Mouse (Mus musculus): ENCODE results near the gene Atp6v0a4. TPM values are rescaled to one million over a fixed set of nuclear protein-coding genes. Genes with fewer than 3 reads are reported as not detected.

The Atp6v0a4 gene
- polyA plus RNA-seq, 1 experiment: 12.1 TPM

DNA sequence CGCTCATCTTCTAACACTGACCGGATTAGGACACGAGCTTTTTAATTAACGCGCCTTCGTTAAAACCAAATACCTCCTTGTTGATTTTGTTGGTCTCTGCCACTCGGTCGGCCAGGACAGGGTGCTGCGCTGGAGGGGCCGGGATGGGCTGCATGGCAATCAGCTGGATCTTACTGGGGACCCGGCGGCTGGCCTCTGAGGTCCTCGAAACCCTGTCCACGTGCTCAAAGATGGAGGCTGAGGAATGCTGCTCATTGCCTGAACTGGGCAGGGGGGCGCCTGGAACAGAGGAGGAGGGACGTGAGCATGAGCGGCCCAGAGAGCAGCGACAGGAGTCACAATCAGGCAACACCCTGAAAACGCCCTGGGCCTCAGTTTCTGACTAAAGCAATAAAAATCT lies 25.1 kb upstream of the Atp6v0a4 start:
- H3K4me3 ChIP-seq (replicated peaks; ENCODE audit: extremely low read depth, low read depth, low read length): no peak overlapping the region
- H3K4me1 ChIP-seq (ENCODE audit: control insufficient read depth, insufficient read depth, low read length): peaks cover 3% of the 10 kb centered on the region; the same call in 1 of the 2 replicates
- DNase-seq: no peak
- TF ChIP-seq POLR2A (IDR thresholded peaks at IDR 0.05; ENCODE audit: borderline replicate concordance, extremely low read depth, low read depth, low read length) (no peak), CTCF (IDR thresholded peaks at IDR 0.05; ENCODE audit: insufficient read depth, low read length) (no peak)
- WGBS: 94% methylated on average over 19 of the region's 19 CpGs

DNA sequence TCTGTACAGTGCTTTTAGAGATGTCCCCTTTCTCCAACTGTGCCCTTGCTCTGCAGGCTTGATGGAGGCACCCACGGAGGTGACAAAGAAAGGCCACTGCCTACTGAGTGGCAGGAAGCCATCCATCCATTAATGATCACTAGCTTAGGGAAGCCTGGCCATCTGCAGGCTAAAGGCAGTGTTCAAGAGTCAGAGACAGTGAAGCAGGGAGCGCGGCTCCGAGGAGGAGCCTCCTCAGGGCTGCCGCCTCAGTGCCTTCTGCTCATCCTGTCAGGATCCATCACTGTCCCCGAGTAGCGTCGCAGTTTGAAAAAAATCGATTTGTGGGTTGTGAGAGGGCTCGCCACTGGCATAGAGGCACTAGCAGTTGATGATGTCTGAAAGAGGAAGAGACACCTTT lies 24.2 kb upstream of the Atp6v0a4 start:
- WGBS: 90% methylated on average over 10 of the region's 10 CpGs
- H3K4me3 ChIP-seq (replicated peaks; ENCODE audit: extremely low read depth, low read depth, low read length): no peak overlapping the region
- H3K4me1 ChIP-seq (ENCODE audit: control insufficient read depth, insufficient read depth, low read length): peaks cover 7% of the 10 kb centered on the region; the same call in 1 of the 2 replicates
- DNase-seq: no peak
- TF ChIP-seq CTCF (IDR thresholded peaks at IDR 0.05; ENCODE audit: insufficient read depth, low read length) (no peak), POLR2A (IDR thresholded peaks at IDR 0.05; ENCODE audit: borderline replicate concordance, extremely low read depth, low read depth, low read length) (no peak)

DNA sequence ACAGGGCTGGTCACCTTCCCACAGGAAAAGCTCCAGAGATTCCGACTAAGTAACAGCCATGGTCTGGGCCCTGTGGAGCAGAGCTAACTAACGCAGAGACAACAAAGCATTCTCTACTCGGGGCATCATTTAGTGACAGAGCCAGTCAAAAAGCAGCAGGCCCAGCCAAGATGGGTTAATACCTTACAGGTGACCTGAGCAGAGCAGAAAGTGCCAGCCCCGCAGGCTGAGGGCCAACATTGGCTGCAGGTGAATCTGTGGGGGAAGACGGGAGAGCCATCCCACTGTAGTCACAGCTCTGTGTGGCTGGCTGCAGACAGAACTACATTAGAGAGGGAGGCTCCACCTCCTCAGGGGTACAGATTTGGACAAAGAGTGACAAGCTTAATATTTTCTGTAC lies 22.9 kb upstream of the Atp6v0a4 start:
- peaks cover 7% of the 10 kb centered on the region; the same call in 1 of the 2 replicates for H3K4me1 ChIP-seq (ENCODE audit: control insufficient read depth, insufficient read depth, low read length)
- WGBS: 82% methylated on average over 5 of the region's 5 CpGs
- no peak for TF ChIP-seq POLR2A (IDR thresholded peaks at IDR 0.05; ENCODE audit: borderline replicate concordance, extremely low read depth, low read depth, low read length)
- no peak for TF ChIP-seq CTCF (IDR thresholded peaks at IDR 0.05; ENCODE audit: insufficient read depth, low read length)
- DNase-seq: no peak
- H3K4me3 ChIP-seq (replicated peaks; ENCODE audit: extremely low read depth, low read depth, low read length): no peak overlapping the region

DNA sequence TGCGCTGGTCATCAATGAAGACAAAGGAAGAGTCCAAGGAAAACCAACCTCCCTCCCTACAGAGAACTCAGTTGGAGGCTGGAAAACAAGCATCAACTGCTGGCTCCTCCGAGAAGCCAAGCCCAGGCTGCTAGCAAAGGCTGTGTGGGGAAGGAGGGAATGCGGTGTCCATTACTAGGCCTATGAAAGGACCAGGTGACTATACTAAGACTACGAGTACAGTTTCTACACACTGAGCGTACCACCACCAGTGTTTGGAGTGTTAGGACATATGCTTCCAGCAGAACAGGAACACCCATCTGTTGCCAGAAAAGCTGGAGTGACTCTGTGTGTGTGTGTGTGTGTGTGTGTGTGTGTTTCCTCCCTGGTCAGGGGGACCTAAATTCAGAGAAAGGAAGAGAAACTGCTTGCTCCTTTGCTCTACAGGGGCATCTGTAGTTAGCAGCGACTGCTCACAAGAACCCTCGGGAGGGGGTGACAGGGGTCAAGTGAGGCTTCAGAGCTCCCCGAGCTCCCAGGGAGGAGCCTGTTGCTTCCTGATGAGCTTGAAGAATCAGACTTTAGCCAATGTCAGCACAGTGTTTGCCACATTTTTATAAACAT lies 21.2 kb upstream of the Atp6v0a4 start:
- Histone ChIP-seq H3K4me3 (replicated peaks; ENCODE audit: extremely low read depth, low read depth, low read length) (no peak overlapping the region), H3K4me1 (ENCODE audit: control insufficient read depth, insufficient read depth, low read length) (peaks cover 7% of the 10 kb centered on the region; the same call in 1 of the 2 replicates)
- no peak for DNase-seq
- TF ChIP-seq POLR2A (IDR thresholded peaks at IDR 0.05; ENCODE audit: borderline replicate concordance, extremely low read depth, low read depth, low read length): no peak
- no peak for TF ChIP-seq CTCF (IDR thresholded peaks at IDR 0.05; ENCODE audit: insufficient read depth, low read length)
- WGBS: 54% methylated on average over 8 of the region's 8 CpGs

DNA sequence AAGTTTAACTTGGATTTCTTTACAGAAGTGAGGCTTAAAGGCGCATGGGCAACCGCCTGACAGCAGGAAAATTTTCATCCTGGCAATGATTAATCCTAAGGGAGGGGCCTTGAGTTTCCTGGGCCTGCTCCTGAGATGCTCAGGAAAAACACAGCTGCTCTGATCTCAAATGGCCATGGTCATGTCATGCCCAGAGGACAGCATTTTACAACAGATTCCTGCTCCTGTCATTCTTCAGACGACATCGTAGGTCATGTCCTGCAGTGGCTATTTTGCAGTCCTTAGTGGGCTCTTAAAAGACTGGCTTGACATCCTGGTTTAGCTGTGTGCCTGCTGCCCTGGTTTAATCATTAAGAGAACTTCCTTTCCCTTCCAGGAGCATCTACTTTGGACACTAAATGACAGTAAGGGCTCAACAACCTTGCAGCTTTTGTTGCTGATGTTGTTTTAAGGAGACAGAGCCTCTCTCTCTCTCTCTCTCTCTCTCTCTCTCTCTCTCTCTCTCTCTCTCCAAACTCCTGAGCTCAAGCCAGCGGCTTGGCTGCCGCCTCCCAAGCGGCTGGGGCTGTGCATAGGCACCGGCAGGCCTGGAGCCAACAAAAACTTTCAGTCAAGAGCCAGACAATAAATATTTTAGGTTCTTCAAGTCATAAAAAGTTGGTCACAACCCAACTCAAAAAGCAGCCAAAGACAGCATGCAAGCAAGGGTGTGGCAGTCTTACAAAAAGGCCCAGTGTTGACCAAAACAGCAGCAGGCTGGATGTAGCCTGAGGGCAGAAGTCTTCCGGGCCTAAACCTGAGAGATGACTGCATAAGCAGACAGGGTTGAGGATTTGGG lies 20.0 kb upstream of the Atp6v0a4 start:
- H3K4me1 ChIP-seq (ENCODE audit: control insufficient read depth, insufficient read depth, low read length): peaks cover 7% of the 10 kb centered on the region; the same call in 1 of the 2 replicates
- DNase-seq: peak; percentile 36
- TF ChIP-seq POLR2A (IDR thresholded peaks at IDR 0.05; ENCODE audit: borderline replicate concordance, extremely low read depth, low read depth, low read length) (no peak), CTCF (IDR thresholded peaks at IDR 0.05; ENCODE audit: insufficient read depth, low read length) (no peak)
- WGBS: 28% methylated on average over 9 of the region's 9 CpGs
- no peak overlapping the region for H3K4me3 ChIP-seq (replicated peaks; ENCODE audit: extremely low read depth, low read depth, low read length)

DNA sequence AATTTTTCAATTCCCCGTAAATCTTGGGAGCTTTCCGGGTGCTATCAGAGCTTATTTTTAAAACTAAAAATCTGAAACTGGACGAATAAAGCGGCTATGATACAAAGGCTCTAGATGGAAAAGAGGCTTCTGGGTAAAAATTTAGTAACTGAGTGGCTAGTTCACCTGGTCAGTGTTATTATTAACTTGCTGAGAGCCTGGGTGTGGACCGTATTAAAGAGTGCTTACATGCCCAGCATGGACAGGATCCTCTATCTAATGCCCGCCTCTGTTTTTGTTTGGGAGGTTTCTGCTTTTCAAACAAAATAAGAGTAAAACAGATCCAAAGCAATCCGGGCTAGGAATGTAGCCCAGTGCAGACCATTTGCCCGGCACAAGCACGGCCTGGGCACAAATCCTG lies 16.0 kb upstream of the Atp6v0a4 start:
- H3K4me1 ChIP-seq (ENCODE audit: control insufficient read depth, insufficient read depth, low read length): peaks cover 4% of the 10 kb centered on the region; the same call in 1 of the 2 replicates
- no peak overlapping the region for H3K4me3 ChIP-seq (replicated peaks; ENCODE audit: extremely low read depth, low read depth, low read length)
- DNase-seq: no peak
- no peak for TF ChIP-seq POLR2A (IDR thresholded peaks at IDR 0.05; ENCODE audit: borderline replicate concordance, extremely low read depth, low read depth, low read length)
- TF ChIP-seq CTCF (IDR thresholded peaks at IDR 0.05; ENCODE audit: insufficient read depth, low read length): no peak
- WGBS: 74% methylated on average over 9 of the region's 9 CpGs

DNA sequence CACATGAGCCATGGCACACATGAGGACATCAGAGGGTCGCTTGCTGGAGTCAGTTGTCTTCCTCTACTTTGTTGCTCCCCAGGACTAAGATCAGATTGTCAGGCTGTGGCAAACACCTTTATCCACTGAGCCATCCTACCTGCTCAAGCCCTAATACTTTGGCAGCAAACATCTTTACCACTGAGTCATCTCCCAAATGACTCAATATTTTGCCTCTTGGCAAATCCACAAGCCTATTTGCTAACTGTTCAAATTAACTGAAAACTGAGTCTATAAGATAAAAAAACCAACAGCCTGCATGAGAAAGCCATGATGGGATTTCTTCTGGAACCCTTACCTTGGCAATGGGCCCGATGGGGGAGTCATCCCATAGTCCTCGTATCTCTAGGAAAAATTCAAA lies 14.7 kb upstream of the Atp6v0a4 start:
- no peak for DNase-seq
- Histone ChIP-seq H3K4me3 (replicated peaks; ENCODE audit: extremely low read depth, low read depth, low read length) (no peak overlapping the region), H3K4me1 (ENCODE audit: control insufficient read depth, insufficient read depth, low read length) (no peaks in the 10 kb centered on the region)
- 88% methylated on average over 3 of the region's 3 CpGs for WGBS
- no peak for TF ChIP-seq POLR2A (IDR thresholded peaks at IDR 0.05; ENCODE audit: borderline replicate concordance, extremely low read depth, low read depth, low read length)
- no peak for TF ChIP-seq CTCF (IDR thresholded peaks at IDR 0.05; ENCODE audit: insufficient read depth, low read length)

DNA sequence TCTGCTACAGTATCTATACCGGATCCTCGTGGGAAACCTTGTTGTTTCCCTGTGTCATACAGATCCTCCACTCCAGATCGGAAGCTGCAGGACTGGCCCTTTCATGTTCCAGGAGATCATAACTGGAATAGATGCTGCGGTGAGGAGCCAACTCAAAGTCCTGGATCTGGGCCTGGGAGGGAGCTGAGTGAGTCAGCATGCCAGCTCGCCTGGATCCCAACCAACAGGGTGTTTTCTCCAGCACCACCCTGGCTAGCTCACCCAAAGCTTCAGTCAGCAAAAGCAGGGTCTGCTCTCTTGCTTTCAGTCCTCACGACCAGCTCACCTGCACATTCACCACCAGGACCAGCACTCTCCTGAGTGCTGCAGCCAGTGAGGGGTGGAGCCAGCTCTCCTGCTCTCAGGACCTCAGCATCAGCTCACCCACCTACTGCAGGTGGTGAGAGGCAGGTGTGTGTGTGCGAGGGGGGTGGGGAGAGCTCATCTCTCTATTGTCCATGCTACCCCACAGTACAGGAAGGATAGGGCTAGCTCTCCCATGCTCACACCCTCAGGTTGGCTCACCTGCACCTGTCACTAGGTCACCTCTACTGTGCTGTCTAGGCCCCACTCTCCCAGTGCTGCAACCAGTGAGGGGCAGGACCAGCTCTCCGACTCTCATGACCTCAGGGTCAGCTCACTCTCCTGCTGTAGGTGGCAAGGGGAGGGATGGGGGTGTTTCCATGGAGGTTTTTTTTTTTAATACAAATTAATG lies 10.6 kb upstream of the Atp6v0a4 start:
- 73% methylated on average over 8 of the region's 8 CpGs for WGBS
- no peak for TF ChIP-seq POLR2A (IDR thresholded peaks at IDR 0.05; ENCODE audit: borderline replicate concordance, extremely low read depth, low read depth, low read length)
- TF ChIP-seq CTCF (IDR thresholded peaks at IDR 0.05; ENCODE audit: insufficient read depth, low read length): no peak
- Histone ChIP-seq H3K4me1 (ENCODE audit: control insufficient read depth, insufficient read depth, low read length) (no peaks in the 10 kb centered on the region), H3K4me3 (replicated peaks; ENCODE audit: extremely low read depth, low read depth, low read length) (no peak overlapping the region)
- no peak for DNase-seq

DNA sequence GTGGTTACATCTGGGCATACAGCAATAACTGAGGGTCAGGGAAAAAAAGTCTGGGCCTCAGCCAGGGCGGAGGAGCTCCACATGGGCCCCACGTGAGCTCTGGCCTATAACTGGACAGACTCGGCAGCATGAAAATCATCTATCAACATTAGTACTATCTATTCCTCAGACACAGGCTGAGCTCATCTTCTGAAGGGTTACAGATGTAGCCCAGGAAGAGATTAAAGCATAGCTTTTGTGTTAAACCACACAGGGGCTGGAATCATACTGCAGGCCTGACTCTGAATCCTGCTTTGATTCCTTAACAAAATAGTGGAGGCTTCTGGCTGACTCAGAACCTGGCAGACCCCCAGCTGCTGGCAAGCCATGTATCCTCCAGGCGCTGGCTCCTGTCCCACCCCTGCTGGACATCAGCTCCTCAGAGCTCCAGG lies 7.4 kb upstream of the Atp6v0a4 start:
- Histone ChIP-seq H3K4me1 (ENCODE audit: control insufficient read depth, insufficient read depth, low read length) (no peaks in the 10 kb centered on the region), H3K4me3 (replicated peaks; ENCODE audit: extremely low read depth, low read depth, low read length) (no peak overlapping the region)
- TF ChIP-seq CTCF (IDR thresholded peaks at IDR 0.05; ENCODE audit: insufficient read depth, low read length) (no peak), POLR2A (IDR thresholded peaks at IDR 0.05; ENCODE audit: borderline replicate concordance, extremely low read depth, low read depth, low read length) (no peak)
- WGBS: 58% methylated on average over 4 of the region's 4 CpGs
- DNase-seq: no peak

Measured in lung, adult 2 months (tissue).